Mouse (Mus musculus): Measurements from ENCODE around the gene Efna2. TPM values are rescaled to one million over a fixed set of nuclear protein-coding genes. Genes with fewer than 3 reads are reported as not detected.
"Not testable (repeated sequence)": the region's sequence is repeated elsewhere in the genome, so short reads cannot be mapped to it uniquely, and the experiment has no call there.

Gene Efna2
- polyA plus RNA-seq, 1 experiment from 2014 or later, result 33.6 TPM

DNA sequence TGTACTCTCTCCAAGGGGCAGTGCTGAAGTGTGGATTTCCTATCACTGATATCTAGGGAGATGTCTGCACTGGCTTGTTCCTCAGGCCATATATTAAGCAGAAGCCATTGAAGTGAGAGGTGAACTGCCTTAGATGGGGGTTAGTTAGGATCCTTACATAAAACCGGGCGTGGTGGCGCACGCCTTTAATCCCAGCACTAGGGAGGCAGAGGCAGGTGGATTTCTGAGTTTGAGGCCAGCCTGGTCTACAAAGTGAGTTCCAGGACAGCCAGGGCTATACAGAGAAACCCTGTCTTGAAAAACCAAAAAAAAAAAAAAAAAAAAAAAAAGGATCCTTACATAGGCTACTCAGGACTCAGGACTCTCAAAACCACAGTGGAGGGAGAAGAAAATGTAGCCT, 13.1 kb upstream of the Efna2 start:
- Histone ChIP-seq H3K4me1 (replicated peaks) (peaks cover 61% of the 10 kb centered on the region), H3K36me3 (peaks cover 13% of the 10 kb centered on the region), H3K4me2 (peak overlapping the region; percentile 88), H3K4me3 (peak overlapping the region; percentile 43; the same call in 1 of the 2 replicates), H3K27ac (replicated peaks) (peak overlapping the region; percentile 99), H3K9ac (peak overlapping the region; percentile 34; the same call in 1 of the 2 replicates)
- ATAC-seq (ENCODE audit: low FRiP score, low read depth); H3K27me3 ChIP-seq; H3K9me3 ChIP-seq: not testable (repeated sequence)
- 83% methylated on average over 4 of the region's 4 CpGs for WGBS

DNA sequence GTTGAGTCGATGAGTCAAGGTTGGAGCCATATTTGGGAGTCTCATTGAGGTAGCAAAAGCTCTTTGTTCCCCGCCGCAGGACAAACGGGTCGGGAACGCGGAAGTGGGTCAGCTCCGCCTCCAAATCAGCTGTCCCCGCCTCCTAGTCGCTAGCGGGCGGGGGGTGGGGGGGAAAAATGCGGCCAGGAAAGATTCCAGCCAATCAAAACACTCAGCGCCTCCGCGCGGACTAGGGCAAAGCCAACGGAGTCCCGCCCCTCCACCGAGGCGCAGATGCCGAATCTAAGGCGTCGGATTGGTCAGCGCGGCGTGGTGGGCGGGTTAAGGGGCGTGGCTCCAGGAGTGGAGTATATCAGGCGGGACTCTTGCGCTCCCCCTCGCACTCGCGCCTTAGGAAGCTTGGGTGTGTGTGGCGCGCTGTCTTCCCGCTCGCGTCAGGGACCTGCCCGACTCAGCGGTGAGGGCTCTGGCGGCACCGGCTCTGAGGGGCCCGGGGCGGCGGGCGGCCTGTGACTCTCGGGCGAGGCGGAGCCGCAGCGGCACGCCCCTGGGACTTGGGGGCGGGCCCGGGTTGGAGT, 11.7 kb upstream of the Efna2 start:
- Histone ChIP-seq H3K27me3 (no peaks in the 10 kb centered on the region), H3K9ac (peak overlapping the region; percentile 97), H3K9me3 (no peaks in the 10 kb centered on the region), H3K4me2 (peak overlapping the region; percentile 88), H3K4me1 (replicated peaks) (peaks cover 65% of the 10 kb centered on the region), H3K36me3 (peaks cover 25% of the 10 kb centered on the region), H3K27ac (replicated peaks) (peak overlapping the region; percentile 99), H3K4me3 (peak overlapping the region; percentile 80)
- WGBS, result under 1% methylated on average over 55 of the region's 55 CpGs
- peak; percentile 92 for ATAC-seq (ENCODE audit: low FRiP score, low read depth)

DNA sequence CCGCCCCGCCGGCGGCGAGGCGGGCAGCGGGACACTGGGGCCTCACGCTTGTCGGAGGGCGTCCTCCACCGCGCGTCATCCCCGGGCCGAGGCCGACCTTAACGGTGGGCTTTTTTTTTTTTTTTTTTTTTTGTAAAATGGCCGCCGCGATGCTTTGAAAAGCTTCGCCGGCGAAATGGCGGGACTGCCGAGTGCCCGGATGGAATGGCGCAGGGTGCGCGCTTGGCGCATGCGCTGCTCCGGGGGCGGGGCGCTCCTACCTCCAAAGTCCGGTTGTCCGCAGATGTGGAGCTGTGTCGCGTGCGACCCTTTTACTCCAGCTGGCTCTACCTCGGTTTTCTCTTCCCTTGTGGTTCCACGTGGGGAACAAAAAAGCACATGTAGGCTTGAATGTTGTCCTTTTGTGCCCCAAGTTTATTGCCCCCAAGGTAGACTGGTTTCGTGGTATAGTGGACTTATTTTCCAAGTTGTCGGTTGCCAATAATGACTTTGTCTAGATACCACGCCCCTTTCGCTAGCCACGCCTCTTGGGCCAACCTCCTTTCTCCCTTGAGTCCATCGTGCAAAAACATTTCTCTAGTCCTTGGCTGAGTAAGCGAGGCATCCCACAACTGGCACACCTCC, 11.1 kb upstream of the Efna2 start:
- Histone ChIP-seq H3K27me3 (no peaks in the 10 kb centered on the region), H3K36me3 (peaks cover 25% of the 10 kb centered on the region), H3K4me2 (peak overlapping the region; percentile 67), H3K4me1 (replicated peaks) (peaks cover 69% of the 10 kb centered on the region), H3K9ac (peak overlapping the region; percentile 97), H3K27ac (replicated peaks) (peak overlapping the region; percentile 99), H3K4me3 (peak overlapping the region; percentile 80), H3K9me3 (no peaks in the 10 kb centered on the region)
- under 1% methylated on average over 48 of the region's 48 CpGs for WGBS
- peak; percentile 24; the same call in 1 of the 2 replicates for ATAC-seq (ENCODE audit: low FRiP score, low read depth)

DNA sequence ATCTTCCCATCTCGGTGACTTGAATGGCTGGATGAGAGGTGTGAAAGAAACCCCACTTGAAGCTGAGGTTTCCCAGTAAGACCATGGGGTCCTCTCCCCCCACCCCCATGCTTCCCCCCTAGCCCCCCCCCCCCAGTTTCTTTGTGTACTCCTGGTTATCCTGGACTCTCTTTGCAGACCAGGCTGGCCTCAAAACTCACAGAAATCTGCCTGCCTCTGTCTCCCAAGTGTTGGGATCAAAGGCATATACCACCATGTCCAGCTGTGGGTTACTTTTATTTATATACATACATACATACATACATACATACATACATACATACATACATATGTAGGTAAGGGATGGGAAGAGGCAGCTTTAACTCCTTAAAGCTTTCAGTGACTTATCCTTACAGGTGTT, 10.2 kb upstream of the Efna2 start:
- WGBS, result 45% methylated on average over 1 of the region's 1 CpGs
- peak overlapping the region; percentile 80 for H3K4me3 ChIP-seq
- no peaks in the 10 kb centered on the region for H3K9me3 ChIP-seq
- peak overlapping the region; percentile 97 for H3K9ac ChIP-seq
- peaks cover 25% of the 10 kb centered on the region for H3K36me3 ChIP-seq
- no peak overlapping the region for H3K27ac ChIP-seq (replicated peaks)
- H3K4me1 ChIP-seq (replicated peaks), result peaks cover 69% of the 10 kb centered on the region
- ATAC-seq (ENCODE audit: low FRiP score, low read depth), result no peak
- peak overlapping the region; percentile 67 for H3K4me2 ChIP-seq
- H3K27me3 ChIP-seq, result no peaks in the 10 kb centered on the region

DNA sequence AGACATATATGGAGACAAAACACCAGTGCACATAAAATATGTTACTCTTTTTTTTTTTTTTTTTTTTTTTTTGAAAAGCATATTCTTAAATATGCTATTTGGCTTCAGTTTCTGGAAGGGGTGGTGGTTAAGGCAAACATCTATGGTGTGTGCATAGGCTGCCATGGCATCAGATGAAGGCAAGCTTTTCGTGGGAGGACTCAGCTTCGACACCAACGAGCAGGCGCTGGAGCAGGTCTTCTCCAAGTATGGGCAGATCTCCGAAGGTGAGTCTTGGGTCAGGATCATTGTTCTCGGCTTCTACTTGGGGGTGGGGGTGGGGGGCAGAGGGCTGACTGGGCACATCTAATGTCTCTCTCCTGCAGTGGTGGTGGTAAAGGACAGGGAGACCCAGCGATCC, 9.6 kb upstream of the Efna2 start:
- Histone ChIP-seq H3K4me3 (no peak overlapping the region), H3K27me3 (no peaks in the 10 kb centered on the region), H3K9ac (no peak overlapping the region; the same call in 1 of the 2 replicates), H3K27ac (replicated peaks) (no peak overlapping the region), H3K9me3 (no peaks in the 10 kb centered on the region), H3K4me2 (peak overlapping the region; percentile 67; the same call in 1 of the 2 replicates), H3K4me1 (replicated peaks) (peaks cover 64% of the 10 kb centered on the region), H3K36me3 (peaks cover 25% of the 10 kb centered on the region)
- WGBS, result 93% methylated on average over 7 of the region's 7 CpGs
- no peak for ATAC-seq (ENCODE audit: low FRiP score, low read depth)

DNA sequence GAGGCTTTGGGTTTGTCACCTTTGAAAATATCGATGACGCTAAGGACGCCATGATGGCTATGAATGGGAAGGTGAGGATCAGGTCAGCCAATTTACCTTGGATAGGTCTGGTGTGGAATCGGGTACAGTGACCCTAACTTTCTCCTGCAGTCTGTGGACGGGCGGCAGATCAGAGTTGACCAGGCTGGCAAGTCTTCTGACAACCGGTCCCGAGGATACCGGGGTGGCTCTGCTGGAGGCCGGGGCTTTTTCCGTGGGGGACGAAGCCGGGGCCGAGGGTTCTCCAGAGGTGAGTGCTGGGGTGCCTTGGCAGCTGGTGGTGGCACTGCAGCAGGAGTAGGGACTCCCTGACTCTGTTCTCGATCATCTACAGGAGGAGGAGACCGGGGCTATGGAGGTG, 9.2 kb upstream of the Efna2 start:
- Histone ChIP-seq H3K9me3 (no peaks in the 10 kb centered on the region), H3K27me3 (no peaks in the 10 kb centered on the region), H3K4me2 (no peak overlapping the region), H3K9ac (no peak overlapping the region), H3K4me3 (no peak overlapping the region), H3K27ac (replicated peaks) (no peak overlapping the region), H3K36me3 (peaks cover 25% of the 10 kb centered on the region), H3K4me1 (replicated peaks) (peaks cover 61% of the 10 kb centered on the region)
- no peak for ATAC-seq (ENCODE audit: low FRiP score, low read depth)
- WGBS, result 95% methylated on average over 16 of the region's 16 CpGs

DNA sequence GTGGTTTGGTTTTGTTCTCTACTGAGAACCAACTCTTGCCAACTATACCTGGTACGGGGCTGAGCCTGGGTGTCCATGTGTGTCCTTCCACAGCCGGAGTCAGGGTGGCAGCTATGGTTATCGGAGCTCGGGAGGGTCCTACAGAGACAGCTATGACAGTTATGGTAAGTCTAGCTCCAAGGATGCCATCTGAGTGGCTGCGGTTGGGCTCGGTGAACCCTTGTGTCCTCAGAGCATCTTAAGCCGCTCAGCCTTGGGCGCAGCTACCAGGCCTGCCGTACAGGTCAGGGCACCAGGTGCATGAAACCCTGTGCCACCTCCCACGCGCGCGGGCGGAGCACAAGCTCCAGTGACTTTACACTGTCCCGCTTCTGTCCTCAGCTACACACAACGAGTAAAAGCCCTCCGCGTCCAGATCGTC, 8.7 kb upstream of the Efna2 start:
- no peak overlapping the region for H3K4me2 ChIP-seq
- H3K9ac ChIP-seq, result no peak overlapping the region
- H3K27ac ChIP-seq (replicated peaks), result no peak overlapping the region
- no peak overlapping the region for H3K4me3 ChIP-seq
- H3K9me3 ChIP-seq, result no peaks in the 10 kb centered on the region
- no peaks in the 10 kb centered on the region for H3K27me3 ChIP-seq
- 97% methylated on average over 19 of the region's 19 CpGs for WGBS
- ATAC-seq (ENCODE audit: low FRiP score, low read depth), result no peak
- H3K4me1 ChIP-seq (replicated peaks), result peaks cover 57% of the 10 kb centered on the region
- H3K36me3 ChIP-seq, result peaks cover 25% of the 10 kb centered on the region

DNA sequence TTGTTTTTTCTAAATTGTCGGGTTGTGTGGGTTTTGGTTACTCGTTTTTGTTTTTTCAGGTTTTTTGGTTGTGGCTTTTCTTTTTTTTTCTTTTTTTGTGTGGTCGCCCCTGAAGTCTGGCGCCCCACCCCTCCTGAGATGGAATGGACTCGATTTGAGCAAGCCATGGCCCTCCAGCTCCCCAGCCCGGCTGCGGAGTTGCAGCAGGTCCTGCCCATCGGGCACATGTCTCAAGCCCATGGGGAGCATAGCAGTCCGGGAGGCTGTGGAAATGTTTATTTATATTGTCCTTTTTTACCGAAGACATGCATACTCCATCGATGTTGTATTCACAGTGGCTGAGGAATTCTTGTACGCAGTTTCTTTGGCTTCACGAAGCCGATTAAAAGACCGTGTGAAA, 8.0 kb upstream of the Efna2 start:
- Histone ChIP-seq H3K27me3 (no peaks in the 10 kb centered on the region), H3K27ac (replicated peaks) (peak overlapping the region; percentile 89; the same call in 1 of the 2 replicates), H3K4me3 (no peak overlapping the region), H3K36me3 (peaks cover 25% of the 10 kb centered on the region), H3K9ac (no peak overlapping the region), H3K4me1 (replicated peaks) (peaks cover 55% of the 10 kb centered on the region), H3K4me2 (0 out of 2 replicates have a peak overlapping the region, but pooled peaks have one; percentile 76), H3K9me3 (no peaks in the 10 kb centered on the region)
- 92% methylated on average over 15 of the region's 15 CpGs for WGBS
- no peak for ATAC-seq (ENCODE audit: low FRiP score, low read depth)

DNA sequence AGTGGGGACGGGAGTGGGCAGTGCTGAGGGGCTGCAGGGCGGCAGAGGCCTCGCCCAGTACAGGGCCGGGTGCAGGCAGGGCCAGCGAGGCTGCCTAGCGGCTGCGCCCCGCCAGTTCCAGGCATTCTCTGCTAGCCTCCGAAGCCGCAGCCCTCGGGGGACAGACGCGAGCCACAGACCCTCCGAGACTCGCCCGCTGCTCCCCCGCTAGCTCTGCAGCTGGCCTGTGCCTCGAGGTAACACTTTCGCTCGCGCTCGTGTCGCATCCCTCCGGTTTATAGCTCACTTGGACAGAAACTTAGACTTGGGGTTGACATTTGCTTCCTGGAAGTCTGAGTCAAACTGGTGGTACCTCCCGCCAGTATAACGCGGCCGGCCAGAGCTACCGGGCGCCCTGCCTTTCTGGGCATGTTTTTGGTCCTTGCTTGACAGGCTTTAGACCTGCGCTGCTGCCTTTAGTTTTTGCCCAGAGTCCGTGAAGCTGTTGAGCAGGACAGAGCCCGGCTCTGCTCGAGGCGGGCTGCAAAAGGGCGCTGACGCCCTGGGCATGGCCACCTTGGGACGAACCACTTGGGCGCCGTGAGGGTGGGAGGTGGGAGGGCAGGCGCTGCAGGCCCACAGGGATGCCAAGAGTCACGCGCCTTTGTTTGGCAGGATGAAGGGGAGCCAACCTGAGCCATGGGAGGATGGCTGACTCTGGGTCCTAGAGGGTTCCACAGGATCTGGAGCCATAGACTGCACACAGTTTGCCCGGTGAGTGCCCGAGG, 7.3 kb upstream of the Efna2 start:
- ATAC-seq (ENCODE audit: low FRiP score, low read depth), result no peak

DNA sequence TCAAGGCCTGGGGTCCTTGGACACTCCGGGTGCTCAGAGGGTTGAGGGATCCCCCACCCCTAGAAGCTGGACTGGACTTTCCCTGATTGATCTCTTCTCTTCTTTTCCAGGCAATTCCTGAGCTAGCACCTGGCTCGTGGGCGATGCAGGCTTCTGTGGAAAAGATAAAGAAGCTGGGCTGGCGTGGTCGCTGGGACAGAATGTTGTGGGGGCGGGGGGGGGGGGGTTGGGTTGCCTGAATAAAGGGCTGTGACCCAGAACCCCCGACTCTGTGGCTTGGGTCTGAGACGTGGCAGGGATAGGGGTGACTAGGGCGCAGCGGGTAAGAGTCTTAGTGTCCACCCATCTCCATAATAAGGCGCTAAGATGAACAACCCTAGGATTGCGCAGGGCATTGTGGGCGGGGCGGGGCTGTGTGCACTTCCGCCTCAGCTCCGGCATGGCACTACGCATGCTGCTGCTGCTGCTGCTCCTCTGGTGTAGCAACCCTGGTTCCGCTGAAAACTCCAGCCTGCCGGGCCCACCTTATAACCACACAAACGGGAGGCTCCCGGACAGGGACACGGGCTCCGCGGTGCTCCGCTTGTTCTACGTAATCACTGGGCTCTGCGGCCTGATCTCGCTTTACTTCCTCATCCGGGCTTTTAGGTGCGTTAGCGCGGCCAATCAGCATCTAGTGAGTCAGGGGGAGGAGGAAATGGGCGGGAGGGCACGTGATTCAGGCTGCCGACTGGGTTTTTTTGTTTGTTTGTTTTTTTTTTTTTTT, 6.6 kb upstream of the Efna2 start, which contains the start of gene 1600002K03Rik:
Gene 1600002K03Rik (plus strand): TSS at position 418 of the 766 bp plus-strand sequence.
- Histone ChIP-seq H3K27me3 (no peaks in the 10 kb centered on the region), H3K36me3 (peaks cover 25% of the 10 kb centered on the region), H3K27ac (replicated peaks) (peak within 1 kb of the TSS; percentile 89), H3K4me3 (peak within 1 kb of the TSS; percentile 49), H3K9ac (peak within 1 kb of the TSS; percentile 56), H3K4me2 (peak within 1 kb of the TSS; percentile 76), H3K4me1 (replicated peaks) (peaks cover 45% of the 10 kb centered on the region), H3K9me3 (no peaks in the 10 kb centered on the region)
- peak; percentile 79 for ATAC-seq (ENCODE audit: low FRiP score, low read depth)
- WGBS, result 9% methylated on average over 33 of the region's 35 CpGs

More for the DNA sequence above, 7.3 kb upstream of the Efna2 start:
- peak overlapping the region; percentile 89 for H3K27ac ChIP-seq (replicated peaks)
- H3K4me3 ChIP-seq, result no peak overlapping the region
- peaks cover 25% of the 10 kb centered on the region for H3K36me3 ChIP-seq
- WGBS, result 82% methylated on average over 45 of the region's 45 CpGs
- H3K9me3 ChIP-seq, result no peaks in the 10 kb centered on the region
- no peaks in the 10 kb centered on the region for H3K27me3 ChIP-seq
- peak overlapping the region; percentile 56 for H3K9ac ChIP-seq
- H3K4me2 ChIP-seq, result peak overlapping the region; percentile 76
- peaks cover 48% of the 10 kb centered on the region for H3K4me1 ChIP-seq (replicated peaks)

DNA sequence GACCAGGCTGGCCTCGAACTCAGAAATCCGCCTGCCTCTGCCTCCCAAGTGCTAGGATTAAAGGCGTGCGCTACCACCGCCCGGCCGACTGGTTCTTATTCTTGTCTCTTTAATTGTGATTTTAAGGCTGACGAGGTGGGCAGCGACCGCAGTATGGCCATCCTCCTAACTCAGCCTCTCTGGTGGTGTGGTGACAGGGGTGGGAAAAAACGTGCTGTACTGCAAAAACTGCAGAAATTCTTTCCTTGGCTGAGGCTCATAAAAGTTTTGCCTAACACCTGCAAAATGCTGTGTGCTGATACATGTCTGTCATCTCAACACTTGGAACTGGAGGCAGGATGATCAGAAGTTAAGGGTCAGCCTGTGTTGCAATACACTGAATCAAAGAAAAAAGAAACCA, 5.9 kb upstream of the Efna2 start:
- Histone ChIP-seq H3K36me3 (peaks cover 25% of the 10 kb centered on the region), H3K27me3 (no peaks in the 10 kb centered on the region), H3K4me3 (peak overlapping the region; percentile 49), H3K4me2 (peak overlapping the region; percentile 76), H3K4me1 (replicated peaks) (peaks cover 45% of the 10 kb centered on the region), H3K9ac (peak overlapping the region; percentile 56), H3K9me3 (no peaks in the 10 kb centered on the region), H3K27ac (replicated peaks) (peak overlapping the region; percentile 89)
- ATAC-seq (ENCODE audit: low FRiP score, low read depth), result no peak
- 5% methylated on average over 11 of the region's 11 CpGs for WGBS

Data from hindbrain, embryonic 15.5 days (tissue).